Mouse (Mus musculus): ENCODE measurements at regions not wholly inside any gene's neighbourhood (a gene's known extent, or its start where the extent isn't known, plus 50 kb on each side); places are given as distances from the start of the nearest gene placed in this dataset.

DNA sequence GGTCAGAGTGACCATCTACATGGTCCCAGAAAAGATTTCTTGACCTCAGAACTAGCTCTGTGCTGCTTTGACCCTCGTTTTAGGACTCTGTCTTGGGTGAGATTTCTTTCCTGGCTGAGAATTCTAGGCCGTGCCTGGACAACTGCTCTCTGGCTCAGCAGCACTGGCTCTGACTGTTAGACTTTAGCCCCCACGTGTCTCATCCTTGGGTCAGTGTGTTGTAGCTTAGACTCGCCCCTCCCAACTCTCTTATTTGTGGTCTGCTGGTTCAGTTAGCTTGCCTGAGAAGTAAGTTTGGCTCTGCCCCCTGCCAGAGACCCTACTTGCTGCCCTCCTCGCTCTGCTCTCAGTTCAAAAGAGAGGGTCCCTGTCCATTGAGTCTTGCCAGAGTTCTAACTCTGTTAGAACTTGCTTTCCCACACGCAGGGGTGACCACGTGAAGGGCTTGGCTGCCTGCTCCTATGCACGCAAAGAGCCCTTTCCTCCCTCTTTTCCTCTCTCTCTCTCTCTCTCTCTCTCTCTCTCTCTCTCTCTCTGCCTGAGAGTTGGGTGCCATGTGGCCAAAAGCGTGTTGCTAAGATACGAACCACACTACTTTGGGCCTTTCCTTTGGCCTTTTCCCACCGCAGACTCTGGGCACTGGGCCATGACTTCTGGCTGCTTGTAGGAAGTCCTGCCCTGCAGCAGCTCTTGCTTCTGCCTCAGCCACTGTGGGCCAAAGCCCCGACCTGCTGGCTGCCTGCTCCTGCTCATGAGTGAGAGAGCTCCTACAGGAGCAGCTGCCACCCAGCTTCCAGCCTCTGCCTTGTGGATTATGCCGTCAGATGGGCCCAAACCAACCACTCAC lies 344.2 kb upstream of the Amot start:
- peak; percentile 1 for DNase-seq (ENCODE audit: low read depth, low spot score)

DNA sequence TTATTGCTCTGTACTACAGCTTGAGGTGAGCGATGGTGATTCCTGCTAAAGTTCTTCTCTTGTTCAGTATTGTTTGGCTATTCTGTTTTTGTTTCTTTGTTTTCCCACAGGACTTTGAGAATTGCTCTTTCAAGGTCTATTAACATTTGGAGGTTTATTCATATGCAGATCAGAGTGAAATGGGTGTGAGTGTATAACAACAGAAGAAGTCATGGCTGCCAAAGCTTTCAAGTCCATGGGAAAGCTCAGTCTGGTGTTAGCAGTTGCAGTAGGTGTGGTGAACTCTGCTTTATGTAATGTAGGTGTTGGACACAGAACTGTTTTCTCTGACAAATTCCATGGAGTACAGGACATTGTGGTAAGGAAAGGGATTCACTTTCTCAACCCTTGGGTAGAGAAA lies 328.1 kb upstream of the Amot start:
- peak; percentile 64 for DNase-seq (ENCODE audit: low read depth, low spot score)

DNA sequence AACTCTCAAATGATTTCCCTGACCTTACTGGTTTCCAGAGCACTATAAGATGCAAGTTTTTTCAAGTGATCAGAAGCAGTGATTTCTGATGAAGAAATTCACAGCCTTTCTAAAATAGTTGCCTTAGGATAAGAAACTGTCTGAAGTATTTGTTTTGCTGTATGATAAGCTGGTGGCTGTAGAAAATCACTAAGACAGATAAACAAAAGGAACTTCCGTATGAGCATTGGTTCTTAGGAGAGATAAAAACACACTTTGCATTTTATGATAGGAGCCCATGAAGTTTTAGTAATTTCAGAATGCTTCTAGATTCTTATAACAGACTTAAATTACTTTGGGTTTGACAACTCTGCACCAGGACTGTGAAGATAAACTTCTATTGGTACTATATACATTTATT lies 308.0 kb upstream of the Amot start:
- no peak for DNase-seq (ENCODE audit: low read depth, low spot score)

Data from R1 (cell line).